Mouse (Mus musculus) kidney, adult 18-20 months (tissue): ENCODE measurements around the gene Gnl2.
A peak's percentile ranks its signal among the peaks of the same experiment; 100 is the strongest.

Source experiments
- DNase-seq: peaks from one replicate; pipeline ENCODE4 v3.0.0; 2021

Gnl2 gene

GRCm38 (mm10) chr4:125093031-125093430, 76.6 kb downstream of the Gnl2 start:
- no peak for DNase-seq

- DNase-seq = no peak
Observed at GRCm38 (mm10) chr4:125096066-125096465, 79.7 kb downstream of the Gnl2 start.

GRCm38 (mm10) chr4:125097412-125097811, 81.0 kb downstream of the Gnl2 start:
- no peak for DNase-seq

- peak; percentile 87 for DNase-seq
Observed at GRCm38 (mm10) chr4:125099458-125099857, 83.1 kb downstream of the Gnl2 start.

GRCm38 (mm10) chr4:125101334-125101733, 84.9 kb downstream of the Gnl2 start:
- DNase-seq = no peak
